Mouse (Mus musculus) thymus, postnatal 14 days (tissue): ENCODE measurements around the gene Alkbh4.
"Not testable (repeated sequence)": the region's sequence is repeated elsewhere in the genome, so short reads cannot be mapped to it uniquely, and the experiment has no call there.

Experiments
- DNase-seq: peaks from one replicate; pipeline ENCODE4 v3.0.0; 2021

Gene Alkbh4

DNA sequence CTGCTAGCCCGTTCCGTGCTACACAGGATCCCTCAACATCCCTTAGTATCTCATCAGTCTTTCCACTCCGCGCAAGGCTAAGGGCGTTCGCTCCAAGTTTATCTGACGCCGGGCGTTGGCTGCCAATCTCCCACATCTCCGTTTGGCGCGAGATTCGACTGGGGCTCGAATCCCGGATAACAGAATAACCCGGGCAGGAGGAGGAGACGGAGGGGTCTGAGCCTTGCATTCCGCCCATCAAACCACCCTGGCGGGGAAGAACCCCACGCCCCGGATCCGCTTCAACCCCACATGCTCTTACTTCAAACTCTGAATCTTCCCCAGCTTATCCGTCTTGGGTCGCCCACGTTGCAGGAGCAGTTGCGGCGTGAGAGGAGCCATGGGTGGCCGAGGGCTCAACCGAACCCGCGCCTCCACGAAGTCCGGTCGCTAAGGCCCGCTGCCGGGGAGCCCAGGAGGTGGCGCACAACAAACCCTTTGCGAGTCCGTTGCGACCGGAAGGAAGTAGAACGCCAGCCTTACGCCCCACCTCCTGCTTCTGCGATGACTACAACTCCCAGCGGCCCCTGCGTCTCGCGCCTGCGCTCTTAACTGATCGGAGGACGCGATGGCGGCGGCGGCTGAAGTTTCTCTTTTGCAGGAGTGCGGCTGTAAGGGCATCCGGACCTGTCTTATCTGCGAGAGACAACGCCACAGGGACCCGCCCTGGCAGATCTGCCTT, at the start of gene Alkbh4, which contains the start of gene Lrwd1:
Alkbh4 (plus strand) TSS at position 576 of the 721 bp plus-strand sequence.
Lrwd1 (minus strand) TSS at position 504 of the 721 bp plus-strand sequence.
- peak; percentile 98 for DNase-seq

DNA sequence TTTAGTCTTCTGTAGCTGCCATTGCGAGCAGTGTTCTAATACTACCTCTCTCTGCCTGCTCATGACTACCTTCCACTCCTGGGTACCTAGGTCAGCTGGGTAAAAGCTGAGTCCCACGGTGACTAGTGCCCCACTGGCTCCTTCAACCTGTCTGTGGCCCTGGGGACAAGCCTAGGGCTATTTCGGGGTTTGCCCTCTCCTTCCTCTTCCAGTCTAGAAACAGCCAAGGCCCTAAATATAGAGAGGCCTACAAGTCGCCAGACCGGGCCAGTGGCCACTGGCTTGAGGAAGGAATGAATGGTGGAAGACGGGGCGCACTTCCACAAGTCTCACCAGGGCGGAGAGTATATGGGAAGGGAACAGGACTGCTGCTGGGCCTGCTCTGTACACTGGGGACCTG, 49.7 kb upstream of the Alkbh4 start:
- DNase-seq, result no peak

DNA sequence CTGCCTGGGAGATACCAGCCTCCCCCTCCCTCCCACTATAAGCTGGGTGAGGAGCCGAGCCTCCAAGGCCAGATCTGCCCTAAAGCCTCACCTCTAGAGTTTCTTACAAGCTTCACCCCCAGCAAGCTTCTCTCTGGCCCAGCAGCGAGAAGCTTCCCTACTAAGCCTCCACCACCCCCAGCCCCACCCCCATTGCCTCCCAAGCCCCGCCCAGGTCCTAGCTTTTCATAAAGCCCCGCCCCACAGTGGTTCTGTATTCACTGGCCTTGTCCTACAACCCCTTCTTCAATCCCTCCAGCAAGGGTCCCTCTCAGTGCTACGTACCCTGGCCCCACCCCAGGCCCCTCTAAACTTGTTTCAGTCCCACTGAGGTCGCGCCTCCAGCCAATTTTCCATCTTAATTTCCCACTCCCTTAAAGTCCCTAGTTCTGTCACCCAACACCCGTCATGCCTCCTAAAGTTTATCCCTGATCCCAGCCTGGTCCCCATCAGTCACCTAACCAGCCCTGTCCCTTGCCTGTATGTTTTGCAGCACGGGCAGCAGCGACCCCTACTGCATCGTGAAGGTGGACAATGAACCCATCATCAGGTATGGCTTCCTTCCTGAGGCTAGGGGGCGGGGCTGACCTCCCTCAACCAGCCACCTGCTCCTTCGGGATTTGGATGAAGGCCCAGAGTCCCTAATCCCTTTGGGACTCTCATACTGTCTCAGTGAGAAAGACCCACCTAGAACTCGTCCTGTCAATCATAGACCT, 46.9 kb upstream of the Alkbh4 start:
- DNase-seq, result no peak

DNA sequence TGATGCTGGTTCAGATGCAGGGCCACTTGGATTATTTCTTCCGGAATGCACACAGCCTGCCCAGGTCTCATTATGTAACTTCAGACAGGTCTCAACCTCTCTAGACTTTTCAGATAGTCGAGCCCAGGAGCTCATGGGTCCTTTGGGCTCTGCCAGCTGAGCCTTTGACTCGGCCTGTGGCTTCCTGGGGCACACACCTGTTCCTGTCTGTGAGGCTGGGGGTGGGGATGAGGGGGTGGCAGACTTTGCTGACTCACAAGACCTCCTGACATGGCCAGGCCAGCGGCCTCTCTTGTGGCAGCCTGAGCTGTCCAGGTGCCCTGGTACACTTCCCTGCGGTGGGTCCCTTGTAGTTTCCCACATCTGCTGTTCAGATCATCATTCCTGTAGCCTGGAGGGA, 44.0 kb upstream of the Alkbh4 start:
- DNase-seq, result peak; percentile 73

DNA sequence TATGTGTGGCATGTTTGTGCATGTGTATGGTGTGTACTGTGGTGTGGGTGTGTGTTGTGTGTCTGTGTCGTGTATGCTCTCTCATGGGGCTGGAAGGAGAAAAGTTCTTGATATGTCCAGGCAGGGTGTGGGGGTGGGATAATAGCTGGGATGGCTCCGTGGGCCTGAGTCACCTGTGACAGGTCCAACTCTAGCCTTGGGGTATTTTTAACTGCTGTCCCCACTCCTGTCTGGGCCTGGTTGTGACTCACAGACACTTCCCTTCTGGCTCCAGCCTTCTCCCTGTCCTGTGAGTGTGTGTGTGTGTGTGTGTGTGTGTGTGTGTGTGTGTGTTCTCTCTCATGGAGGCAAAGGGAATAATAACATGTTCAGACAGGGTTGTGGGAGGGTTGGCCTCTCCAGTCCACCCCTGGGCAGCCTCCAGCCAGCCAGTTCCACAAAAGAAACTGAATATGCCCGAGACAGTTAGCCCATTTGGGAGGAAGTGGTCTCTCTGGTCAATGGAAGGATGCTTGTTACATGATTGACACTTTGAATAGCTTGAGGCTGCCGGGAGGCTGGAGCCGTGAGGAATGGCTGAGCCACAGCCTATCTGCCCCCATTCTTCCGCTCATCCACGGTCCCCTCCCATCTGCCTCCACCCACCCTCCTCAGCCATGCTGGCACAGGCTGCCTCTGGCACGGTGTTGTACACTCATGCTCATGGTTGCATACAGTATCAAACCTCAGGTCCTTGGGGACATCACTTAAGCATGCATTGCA, 41.5 kb upstream of the Alkbh4 start:
- DNase-seq, result no peak

DNA sequence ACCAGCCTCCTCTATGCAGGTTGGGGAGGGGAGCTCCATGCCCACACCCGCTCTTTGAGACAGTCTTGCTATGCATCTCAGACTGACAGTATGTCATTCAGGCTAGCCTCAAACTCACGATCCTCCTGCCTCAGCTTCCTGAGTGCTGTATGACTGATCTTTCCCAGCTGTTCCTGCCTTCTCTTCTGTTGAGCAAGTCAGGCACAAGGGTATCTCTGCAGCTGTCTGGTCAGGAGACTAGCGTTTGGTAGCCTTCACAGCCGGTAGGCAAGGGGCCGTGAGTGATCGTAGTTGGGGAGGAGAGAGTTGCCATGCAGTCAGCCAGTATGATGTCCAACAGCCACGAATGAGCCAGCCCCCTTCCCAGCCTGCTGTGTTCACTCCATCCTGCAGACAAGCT, 40.9 kb upstream of the Alkbh4 start:
- DNase-seq, result no peak

DNA sequence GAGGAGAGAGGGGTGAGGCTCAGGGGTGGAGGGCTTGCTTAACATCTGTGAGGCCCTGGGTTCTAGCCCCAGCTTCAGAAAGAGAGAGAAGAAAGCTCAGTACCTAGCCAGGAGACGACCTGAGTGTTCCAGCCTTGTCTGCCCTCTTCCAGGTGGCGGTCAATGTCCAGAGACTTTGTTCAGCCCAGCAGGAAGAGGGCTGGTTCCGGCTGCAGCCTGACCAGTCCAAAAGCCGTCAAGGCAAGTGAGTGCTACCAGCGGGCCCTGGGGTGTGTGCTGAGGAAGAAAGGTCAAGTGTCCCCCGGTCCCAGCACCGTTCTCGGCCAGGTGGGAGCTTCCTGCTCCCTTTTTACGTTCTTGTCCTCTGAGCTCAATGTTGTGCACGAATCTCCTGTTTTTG, 37.4 kb upstream of the Alkbh4 start:
- DNase-seq, result no peak

DNA sequence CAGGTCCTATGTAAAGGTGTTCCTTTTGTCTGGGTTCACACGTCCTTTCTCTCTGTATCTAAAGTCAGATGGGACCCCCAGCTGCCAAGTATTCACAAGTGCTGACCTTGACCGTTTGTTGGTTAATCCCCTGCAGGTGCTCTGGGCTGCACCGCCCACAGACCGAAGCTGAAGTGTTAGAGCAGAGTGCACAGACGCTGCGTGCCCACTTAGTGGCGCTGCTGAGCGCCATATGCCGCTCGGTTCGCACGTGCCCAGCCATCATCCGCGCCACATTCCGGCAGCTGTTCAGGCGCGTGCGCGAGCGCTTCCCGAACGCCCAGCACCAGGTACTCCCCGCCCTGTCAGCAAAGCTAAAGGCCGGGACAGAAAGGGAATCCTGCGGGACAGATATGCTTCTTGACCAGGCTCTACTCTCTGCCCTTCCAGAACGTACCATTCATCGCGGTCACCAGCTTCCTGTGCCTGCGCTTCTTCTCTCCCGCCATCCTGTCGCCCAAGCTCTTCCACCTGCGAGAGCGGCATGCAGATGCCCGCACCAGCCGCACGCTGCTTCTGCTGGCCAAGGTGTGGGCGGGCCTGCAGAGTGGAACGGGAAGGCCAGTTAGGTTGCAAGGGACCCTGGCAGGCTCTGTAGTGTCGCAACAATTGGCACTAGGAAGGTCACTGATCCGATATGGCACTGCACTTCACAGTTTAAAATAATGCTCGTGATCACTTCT, 33.7 kb upstream of the Alkbh4 start:
- peak; percentile 82 for DNase-seq

DNA sequence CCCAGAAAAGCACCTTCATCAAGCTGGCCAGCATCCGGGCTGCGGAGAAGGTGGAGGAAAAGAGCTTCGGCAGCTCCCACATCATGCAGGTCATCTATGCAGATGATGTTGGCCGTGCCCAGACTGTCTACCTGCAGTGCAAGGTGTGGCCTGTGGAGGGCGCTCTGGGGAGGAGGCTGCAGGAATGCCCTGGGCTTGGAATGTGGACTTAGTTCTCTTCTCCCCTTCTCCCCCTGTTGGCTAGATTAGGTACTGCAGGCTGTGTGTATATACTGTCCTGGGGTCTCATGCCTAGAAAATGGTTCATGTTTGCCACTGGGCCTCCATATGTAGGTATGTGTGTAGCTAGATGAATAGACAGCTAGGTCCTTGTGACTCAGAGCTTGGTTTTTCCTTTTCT, 31.4 kb upstream of the Alkbh4 start:
- DNase-seq, result peak; percentile 36

DNA sequence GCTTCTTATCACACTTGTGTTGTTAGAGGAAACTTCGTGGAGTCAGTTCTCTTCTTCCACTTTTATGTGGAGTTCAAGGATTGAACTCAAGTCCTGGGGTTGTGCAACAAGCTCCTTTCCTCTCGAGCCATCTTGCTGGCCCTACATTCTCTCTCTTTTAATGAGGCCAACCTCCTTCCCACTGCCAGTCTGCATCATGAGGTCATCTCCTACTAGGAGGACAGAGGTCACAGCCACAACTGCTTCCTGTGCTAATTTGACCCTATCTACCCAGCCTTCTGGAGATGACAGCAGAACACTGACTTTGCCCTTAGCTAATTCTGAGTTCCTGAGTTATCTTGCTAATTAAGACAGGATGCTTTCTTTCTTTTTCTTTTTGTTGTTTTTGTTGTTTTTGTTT, 27.5 kb upstream of the Alkbh4 start:
- DNase-seq, result no peak

DNA sequence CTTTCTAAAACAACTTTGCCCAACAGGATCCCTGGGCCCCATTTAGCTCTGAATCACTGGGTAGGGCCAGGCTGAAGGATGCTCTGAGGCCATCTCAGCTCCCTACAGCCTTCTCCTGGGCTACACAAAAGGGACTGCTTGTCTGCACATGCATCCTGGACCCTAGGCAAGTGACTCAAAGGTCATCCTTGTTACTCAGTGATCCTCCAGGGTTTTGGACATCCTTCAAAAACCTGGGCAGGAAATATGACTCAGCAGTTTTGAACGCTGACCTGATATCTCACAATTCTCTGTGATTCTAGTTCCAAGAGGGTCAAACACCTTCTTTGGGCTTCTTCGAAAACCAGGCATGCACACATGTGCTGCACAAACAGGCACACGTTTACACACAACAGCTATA, 26.9 kb upstream of the Alkbh4 start:
- DNase-seq, result no peak

DNA sequence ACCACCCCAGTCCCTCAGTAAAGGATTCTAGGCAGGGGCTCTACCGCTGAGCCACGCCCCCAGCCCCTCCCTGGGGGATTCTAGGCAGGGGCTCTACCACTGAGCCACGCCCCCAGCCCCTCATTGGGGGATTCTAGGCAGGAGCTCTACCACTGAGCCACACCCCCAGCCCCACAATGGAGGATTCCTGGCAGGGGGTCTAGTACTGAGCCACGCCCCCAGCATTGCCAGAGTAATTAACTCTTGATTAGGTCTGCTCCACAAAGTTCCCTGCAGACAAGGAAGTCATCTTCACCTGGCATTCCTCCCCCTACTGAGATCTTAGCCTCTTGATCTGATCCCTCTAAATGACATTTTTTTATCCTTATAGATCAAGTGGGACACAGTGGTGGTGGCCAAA, 22.4 kb upstream of the Alkbh4 start:
- DNase-seq, result not testable (repeated sequence)

DNA sequence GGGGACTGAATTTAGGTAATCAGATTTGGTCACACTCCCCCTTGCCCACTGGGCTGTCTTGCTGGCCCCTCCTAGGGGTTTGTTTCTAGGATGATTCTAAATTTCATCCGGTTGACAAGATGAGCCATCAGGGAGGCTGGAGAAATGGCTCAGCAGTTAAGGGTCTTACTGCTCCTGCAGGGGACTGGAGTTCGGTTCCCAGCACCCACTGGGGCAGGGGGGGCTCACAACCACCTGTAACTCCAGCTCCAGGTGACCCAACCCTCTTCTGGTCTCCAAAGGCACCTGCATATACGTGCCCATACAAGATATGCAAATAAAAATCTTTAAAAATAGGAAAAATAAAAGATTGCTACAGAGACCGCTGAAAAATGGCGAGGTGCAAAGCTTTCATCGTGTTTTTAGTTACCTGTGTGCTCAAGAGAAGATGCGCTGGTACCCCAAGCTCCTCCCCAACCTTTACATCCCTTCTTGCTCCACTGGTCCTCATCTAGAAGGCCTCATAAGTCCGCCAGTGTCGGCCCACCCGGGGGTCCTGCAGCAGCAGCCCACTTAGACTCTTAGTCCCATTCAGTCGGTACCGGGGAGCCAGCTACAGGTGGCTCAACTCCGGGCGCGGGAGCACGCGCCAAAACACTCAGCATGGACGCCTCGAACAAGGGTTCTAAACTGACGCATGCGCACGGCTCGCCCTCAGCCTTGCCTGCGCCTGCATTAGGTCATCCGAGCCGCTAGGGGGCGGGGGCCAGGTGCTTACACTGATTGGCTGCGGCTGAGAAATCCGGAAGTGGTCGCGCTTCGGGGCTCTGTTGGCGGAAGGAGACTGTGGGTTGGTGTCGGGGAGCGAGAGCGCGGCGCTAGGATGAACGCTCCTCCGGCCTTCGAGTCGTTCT, 19.8 kb upstream of the Alkbh4 start, which contains the start of gene Polr2j:
Polr2j (plus strand) TSS at position 741 of the 893 bp plus-strand sequence.
- peak; percentile 97 for DNase-seq

DNA sequence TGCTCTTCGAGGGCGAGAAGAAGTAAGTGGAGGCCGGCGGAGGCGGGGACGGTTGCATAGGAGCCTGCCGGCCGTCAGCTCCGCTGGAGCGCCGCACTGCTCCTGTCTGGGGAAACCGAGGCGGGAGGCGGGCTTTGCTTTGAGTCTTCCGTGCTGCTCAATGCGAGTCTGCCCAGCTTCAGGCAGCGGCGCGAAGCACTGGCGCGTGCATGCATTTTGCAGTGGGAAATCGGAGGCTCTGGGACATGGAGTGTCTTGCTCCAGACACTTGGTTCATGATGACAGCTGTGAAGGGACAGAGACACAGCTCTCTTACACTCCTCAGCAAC, 19.2 kb upstream of the Alkbh4 start:
- DNase-seq, result no peak

DNA sequence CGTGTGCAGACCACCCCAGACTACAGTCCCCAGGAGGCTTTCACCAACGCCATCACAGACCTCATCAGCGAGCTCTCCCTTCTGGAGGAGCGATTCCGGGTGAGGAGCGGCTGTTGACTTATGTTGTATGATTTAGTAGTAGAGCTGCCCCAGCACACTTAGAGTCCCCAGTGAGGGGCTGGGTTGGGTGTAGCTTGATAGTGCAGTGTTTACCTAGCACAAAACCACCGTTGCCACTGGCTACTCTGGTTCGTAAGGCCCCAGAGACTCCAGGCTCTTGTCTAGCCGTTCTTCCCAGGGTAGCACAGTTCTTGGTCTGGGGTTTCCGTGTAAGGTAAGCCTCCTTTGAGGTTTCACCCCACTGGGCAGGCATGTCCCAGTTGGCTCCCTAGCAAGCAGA, 13.8 kb upstream of the Alkbh4 start:
- no peak for DNase-seq

DNA sequence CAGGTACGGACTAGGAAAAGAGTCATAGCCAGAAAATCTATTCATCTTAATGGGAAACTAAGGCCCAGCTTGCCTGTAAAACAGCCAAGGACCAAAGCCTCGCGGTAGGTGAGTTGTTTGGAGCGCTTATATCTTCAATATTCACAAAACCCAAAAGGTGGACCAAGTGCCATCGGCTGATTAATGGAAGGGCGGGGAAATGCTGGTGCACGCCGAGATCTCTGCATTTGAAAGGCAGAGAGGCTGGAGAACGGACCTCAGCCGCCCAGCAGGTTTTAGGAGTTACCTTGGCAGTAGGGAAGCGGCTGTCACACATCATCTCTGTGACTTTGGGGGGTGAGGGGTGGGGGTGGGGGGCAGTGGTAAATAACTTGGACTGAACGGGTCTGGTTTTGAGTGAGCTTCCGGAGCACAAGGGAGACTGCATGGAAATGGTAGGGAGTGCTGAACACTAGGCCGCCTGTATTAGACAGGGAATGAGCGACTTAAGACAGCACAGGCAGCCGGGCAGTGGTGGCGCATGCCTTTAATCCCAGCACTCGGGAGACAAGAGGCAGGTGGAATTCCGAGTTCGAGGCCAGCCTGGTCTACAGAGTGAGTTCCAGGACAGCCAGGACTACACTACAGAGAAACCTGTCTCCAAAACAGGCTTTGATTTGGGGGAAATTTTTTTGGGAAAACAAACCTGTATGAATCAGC, 495 bp downstream of the Alkbh4 start:
- DNase-seq, result no peak

DNA sequence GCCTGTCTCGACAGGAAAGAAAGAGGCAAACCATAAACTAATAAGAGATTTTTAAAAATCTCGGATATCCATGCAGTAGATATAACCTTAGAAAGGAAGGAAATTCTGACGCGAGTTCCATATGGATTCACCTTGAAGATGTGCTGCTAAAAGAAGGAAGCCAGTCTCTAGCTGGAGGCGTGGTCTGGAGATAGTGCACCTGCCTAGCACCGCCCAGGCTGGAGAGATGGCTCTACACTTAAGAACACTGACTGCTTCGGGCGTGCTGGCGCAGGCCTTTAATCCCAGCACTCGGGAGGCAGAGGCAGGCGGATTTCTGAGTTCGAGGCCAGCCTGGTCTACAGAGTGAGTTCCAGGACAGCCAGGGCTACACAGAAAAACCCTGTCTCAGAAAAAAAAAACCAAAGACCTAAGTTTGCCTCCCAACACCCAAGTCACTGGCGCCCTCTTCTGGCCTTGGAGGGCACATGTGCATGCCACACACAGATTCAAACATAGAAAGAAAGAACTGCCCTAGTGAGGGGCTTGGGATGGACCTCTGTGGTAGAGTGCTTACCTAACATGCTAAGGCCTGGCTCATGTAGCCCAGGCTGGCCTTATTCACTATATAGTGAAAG, 1.8 kb downstream of the Alkbh4 start:
- DNase-seq, result peak; percentile 74

DNA sequence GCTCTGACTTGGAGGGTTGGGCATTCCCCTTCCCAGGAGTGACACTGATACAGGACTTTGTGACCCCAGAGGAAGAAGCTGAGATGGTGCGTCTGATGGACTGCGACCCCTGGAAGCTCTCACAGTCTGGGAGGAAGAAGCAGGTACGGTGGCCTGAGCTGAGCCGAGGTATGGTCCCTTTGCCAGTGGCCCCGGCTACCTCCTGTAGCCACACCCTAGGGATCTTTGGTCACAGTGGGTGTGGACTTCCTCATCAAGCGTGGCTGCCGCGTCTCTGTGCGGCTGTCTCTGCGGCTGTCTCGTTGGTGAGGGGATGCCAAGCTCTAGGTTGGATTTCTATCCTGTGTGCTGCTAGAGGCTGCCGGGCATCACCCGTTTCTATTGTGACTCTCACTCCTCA, 3.4 kb downstream of the Alkbh4 start:
- no peak for DNase-seq

DNA sequence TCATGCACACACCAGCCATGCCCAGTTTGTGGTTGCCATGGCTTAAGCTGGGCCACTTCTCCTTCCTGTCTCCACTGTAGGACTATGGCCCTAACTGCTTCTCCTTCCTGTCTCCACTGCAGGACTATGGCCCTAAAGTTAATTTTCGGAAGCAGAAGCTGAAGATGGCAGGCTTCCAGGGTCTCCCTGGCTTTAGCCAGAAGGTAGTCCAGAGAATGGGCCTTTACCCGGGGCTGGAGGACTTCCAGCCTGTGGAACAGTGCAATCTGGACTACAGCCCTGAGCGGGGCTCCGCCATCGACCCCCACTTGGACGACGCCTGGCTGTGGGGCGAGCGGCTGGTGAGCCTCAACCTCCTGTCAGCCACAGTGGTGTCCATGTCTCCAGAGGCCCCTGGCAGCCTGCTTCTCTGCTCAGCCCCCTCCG, 4.1 kb downstream of the Alkbh4 start:
- DNase-seq, result no peak

DNA sequence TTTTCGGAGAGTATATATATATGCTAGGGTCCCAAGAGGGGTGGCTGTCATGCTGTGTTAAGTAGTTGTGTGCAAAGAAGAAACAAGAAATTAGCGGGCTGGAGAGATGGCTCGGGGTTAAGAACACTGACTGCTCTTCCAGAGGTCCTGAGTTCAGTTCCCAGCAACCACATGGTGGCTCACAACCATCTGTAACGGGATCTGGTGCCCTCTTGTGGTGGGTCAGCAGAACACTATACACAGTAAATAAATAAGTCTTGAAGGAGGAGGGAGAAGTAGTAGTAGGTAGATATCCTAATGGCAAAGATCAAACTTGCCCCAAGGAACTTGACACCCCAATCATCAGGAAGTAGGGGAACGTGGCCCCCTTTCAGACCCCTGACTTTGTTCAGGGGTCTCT, 6.8 kb downstream of the Alkbh4 start:
- no peak for DNase-seq
